In genomic region chr7:91962956-91963355, GRCm38 (mm10) we compare ENCODE assay signal across 26 mouse cellular contexts.
"Had no signal": no experiment of that assay in that cellular context is flagged by ENCODE, and none has a peak within 500 bp of the region (broad histone marks: within the 10 kb centered on the region; RNA-seq: fewer than 3 reads in every experiment).

No protein-coding gene starts in this region.

- H3K27ac ChIP-seq: gastrocnemius, adult 2 months; heart, embryonic 10.5 days; hindbrain, embryonic 10.5 days; hindbrain, embryonic 13.5 days; hindbrain, embryonic 15.5 days; intestine, embryonic 15.5 days; left cerebral cortex, adult 2 months; limb, embryonic 10.5 days; limb, embryonic 12.5 days; liver, embryonic 13.5 days had no signal

- H3K9ac ChIP-seq: heart, embryonic 12.5 days; hindbrain, embryonic 13.5 days; hindbrain, embryonic 15.5 days; intestine, embryonic 15.5 days; limb, embryonic 12.5 days; liver, embryonic 13.5 days had no signal

- DNase-seq: gastrocnemius, adult 2 months; gastrocnemius, postnatal 10 days; gastrocnemius, postnatal 25 days; heart, adult 18-20 months; heart, postnatal 10 days; heart, postnatal 4 days; kidney, adult 18-20 months; kidney, adult 8-10 months; kidney, postnatal 10 days; kidney, postnatal 25 days; kidney, postnatal 4 days; layer of hippocampus, adult 9-11 months; liver; liver, embryonic 13.5 days had no signal

- H3K27me3 ChIP-seq: heart, embryonic 12.5 days; hindbrain, embryonic 13.5 days; hindbrain, embryonic 15.5 days; intestine, embryonic 15.5 days; limb, embryonic 12.5 days; liver, embryonic 13.5 days had no signal

- ATAC-seq: inflammation-experienced regulatory T-cells, adult 6 months; intestine, embryonic 15.5 days; intestine, postnatal 0 days had no signal

- H3K4me2 ChIP-seq: heart, embryonic 12.5 days; hindbrain, embryonic 13.5 days; hindbrain, embryonic 15.5 days; intestine, embryonic 15.5 days; limb, embryonic 12.5 days; liver, embryonic 11.5 days; liver, embryonic 13.5 days had no signal

- H3K4me1 ChIP-seq: heart, embryonic 10.5 days; heart, embryonic 12.5 days; hindbrain, embryonic 10.5 days; hindbrain, embryonic 13.5 days; hindbrain, embryonic 15.5 days; intestine, embryonic 15.5 days; limb, embryonic 10.5 days; limb, embryonic 12.5 days; liver, embryonic 13.5 days had no signal

- H3K9me3 ChIP-seq: heart, embryonic 10.5 days; heart, embryonic 12.5 days; hindbrain, embryonic 10.5 days; hindbrain, embryonic 13.5 days; hindbrain, embryonic 15.5 days; intestine, embryonic 15.5 days; limb, embryonic 10.5 days; limb, embryonic 12.5 days; liver, embryonic 13.5 days had no signal

- H3K36me3 ChIP-seq: heart, embryonic 10.5 days; heart, embryonic 12.5 days; hindbrain, embryonic 10.5 days; hindbrain, embryonic 13.5 days; hindbrain, embryonic 15.5 days; intestine, embryonic 15.5 days; limb, embryonic 10.5 days; limb, embryonic 12.5 days; liver, embryonic 13.5 days had no signal

- H3K4me3 ChIP-seq: gastrocnemius, adult 2 months; heart, embryonic 10.5 days; heart, embryonic 12.5 days; hindbrain, embryonic 10.5 days; hindbrain, embryonic 13.5 days; hindbrain, embryonic 15.5 days; intestine, embryonic 15.5 days; left cerebral cortex, adult 2 months; limb, embryonic 10.5 days; limb, embryonic 12.5 days; liver, embryonic 13.5 days had no signal
